Mouse (Mus musculus) splenic B cell, adult 2 months (primary cell): ENCODE measurements at regions not wholly inside any gene's neighbourhood (a gene's known extent, or its start where the extent isn't known, plus 50 kb on each side); places are given as distances from the start of the nearest gene placed in this dataset.
"Not testable (repeated sequence)": the region's sequence is repeated elsewhere in the genome, so short reads cannot be mapped to it uniquely, and the experiment has no call there.

Experiments used
- DNase-seq: peaks from one replicate; pipeline ENCODE4 v3.0.0-alpha.2; 2011; ENCODE audit warnings: low read depth, low spot score
- H3K27me3 ChIP-seq: 2 replicates; pipeline ENCODE4 v1.6.1; 2012; ENCODE audit warnings: mild to moderate bottlenecking, low read length, moderate library complexity, mixed read lengths; ENCODE audit not compliant: control insufficient read depth, poor library complexity, insufficient read depth, severe bottlenecking
- H3K36me3 ChIP-seq: 2 replicates; pipeline ENCODE4 v1.6.1; 2012; ENCODE audit warnings: mild to moderate bottlenecking, low read length, moderate library complexity, mixed read lengths; ENCODE audit not compliant: control insufficient read depth, poor library complexity, insufficient read depth, severe bottlenecking

DNA sequence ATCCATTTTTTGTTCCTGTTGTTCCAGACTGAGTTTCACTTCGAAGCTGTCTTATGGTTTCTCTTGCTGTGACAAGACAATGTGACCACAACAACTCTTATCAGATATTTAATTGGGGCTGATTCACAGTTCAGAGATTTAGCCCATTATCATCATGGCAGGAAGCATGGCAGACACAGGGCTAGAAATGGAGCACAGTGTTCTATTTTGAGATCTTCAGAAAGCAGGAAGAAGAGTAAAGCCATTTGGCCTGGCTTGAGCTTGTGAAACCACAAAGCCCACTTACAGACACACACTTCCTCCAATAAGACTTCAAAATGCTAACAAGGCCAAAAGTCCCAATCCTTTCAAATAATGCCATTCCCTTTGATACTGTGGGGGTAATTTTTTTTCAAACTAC lies 670.4 kb upstream of the Cdh12 start:
- DNase-seq, result no peak
- Histone ChIP-seq H3K36me3 (no peaks in the 10 kb centered on the region), H3K27me3 (no peaks in the 10 kb centered on the region)

DNA sequence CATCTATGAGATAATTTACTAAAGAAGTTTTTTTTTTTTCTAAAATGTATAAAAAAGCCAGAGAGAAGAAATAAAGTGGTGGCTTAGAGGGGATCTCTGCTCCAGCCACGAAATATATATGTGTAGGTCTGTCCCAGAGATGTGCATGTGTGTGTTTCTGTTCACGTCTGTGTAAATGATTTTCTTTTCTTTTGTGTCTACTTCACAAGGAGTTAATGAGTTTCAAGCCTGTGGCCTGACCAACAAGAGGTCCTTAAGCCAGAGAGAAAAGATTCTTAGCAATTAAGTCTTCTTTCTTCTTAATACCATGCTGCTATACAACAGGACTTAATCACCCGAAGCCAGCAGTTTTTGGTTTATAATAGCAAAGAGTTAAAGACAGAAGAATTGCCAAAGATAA lies 665.2 kb upstream of the Cdh12 start:
- Histone ChIP-seq H3K27me3 (no peaks in the 10 kb centered on the region), H3K36me3 (no peaks in the 10 kb centered on the region)
- DNase-seq, result no peak

DNA sequence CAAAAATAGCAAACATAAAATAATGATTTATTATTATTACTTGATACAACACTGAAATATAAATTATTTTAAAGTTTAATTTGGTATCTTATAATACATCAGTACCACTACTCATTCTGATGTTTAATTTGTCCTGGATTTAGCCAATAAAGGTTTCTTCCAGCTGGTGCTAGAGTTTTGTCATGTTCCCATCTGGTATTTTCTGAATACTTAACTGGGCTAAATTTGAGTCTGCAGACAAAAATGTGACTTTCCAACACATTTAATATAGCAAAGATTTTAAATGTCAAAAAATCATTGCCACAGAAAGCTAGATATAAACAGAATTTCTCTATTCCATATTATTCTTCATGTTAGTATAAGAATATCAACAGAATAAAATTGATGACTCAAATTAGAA lies 642.1 kb upstream of the Cdh12 start:
- H3K27me3 ChIP-seq, result no peaks in the 10 kb centered on the region
- H3K36me3 ChIP-seq, result no peaks in the 10 kb centered on the region
- DNase-seq, result no peak

DNA sequence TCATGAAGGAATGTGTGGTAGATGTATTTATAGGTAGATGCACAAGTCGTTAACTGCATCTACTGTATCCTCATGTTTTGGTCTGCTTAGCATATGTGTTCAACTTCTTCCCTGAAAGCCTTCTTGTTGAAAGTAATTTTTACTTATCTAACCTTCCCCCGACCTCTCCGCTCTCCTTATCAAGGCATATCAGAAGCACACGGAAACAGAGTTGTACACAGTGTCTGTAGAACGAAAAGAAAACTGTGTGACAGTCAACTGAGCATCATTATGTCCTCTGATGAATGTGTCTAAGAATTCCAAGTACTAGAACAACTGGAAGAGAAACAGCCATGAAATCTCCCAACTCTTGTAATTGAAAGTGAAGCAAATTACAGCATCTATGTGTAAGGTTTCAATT lies 635.4 kb upstream of the Cdh12 start:
- no peaks in the 10 kb centered on the region for H3K27me3 ChIP-seq
- no peak for DNase-seq
- no peaks in the 10 kb centered on the region for H3K36me3 ChIP-seq

DNA sequence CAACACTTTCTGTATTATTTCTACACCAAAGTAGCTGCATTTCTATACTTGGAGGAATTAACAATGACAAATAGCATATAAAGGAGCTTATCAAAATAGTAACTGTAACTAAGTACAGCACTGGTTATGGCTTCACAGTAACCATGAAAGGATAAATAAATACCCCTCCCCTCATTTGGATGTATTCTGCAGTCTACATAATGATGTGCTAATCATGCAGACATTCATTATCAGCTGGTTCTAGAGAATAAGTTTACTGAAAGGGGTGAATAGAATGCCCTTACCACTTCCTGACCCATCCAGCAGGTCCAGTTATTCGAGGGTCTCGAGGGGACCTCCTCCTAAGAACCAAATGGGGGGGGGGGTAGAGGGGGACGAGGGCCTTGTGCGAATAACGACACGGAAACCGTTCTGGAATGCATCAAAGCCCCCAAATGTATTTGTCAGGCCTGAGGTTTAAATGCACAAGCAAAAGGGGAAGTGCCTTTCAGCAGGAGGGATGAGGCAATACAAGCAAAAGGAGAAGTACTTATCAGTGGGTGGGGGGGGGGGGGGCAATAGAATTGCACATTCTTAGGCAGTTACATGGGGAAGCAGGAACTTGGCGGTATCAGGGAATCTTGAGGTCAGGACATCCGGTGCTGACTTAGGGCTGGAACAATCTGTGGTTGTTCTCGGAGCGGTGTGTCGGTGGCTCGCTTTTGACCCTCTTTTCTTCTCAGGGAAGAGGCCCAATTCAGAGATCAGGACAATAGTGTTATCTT lies 592.0 kb upstream of the Cdh12 start:
- H3K36me3 ChIP-seq, H3K27me3 ChIP-seq: not testable (repeated sequence)
- DNase-seq, result peak; percentile 52

DNA sequence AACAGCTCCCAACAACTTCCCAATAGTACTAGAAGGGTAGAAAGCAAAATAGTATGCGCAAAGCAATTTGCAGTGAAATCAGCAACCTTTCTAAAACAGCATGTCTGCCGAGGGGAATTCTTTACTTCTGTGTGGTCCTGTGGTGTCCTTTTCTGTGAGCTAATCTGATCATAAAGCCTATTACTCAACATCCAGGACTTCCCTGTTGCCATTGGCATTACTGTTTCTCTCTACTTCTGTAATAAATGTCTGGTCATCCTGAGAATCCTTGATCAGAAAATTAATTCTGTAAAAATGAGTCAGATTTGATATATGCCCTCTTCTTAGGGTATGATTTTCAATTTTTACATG lies 591.4 kb upstream of the Cdh12 start:
- no peaks in the 10 kb centered on the region for H3K36me3 ChIP-seq
- no peaks in the 10 kb centered on the region for H3K27me3 ChIP-seq
- DNase-seq, result no peak

DNA sequence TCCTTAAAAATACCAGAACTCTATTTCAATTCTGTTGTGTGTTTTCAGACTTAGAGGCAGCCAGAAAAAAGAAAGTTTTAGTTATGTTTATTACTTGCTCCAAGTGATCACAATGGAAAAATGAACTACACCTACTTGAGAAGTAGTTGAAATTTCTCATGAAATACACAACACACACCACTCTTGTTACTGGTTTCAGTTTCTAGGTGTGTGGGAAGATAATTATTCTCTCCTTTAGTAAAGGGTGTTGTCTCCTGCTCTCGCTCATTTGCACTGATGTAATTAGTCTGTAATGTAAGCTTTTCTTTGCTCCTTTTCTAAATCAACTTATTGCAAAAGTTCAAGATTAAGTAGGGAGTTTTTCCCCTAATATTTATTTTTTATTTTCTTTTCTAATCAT lies 590.4 kb upstream of the Cdh12 start:
- Histone ChIP-seq H3K27me3 (no peaks in the 10 kb centered on the region), H3K36me3 (no peaks in the 10 kb centered on the region)
- DNase-seq, result no peak

DNA sequence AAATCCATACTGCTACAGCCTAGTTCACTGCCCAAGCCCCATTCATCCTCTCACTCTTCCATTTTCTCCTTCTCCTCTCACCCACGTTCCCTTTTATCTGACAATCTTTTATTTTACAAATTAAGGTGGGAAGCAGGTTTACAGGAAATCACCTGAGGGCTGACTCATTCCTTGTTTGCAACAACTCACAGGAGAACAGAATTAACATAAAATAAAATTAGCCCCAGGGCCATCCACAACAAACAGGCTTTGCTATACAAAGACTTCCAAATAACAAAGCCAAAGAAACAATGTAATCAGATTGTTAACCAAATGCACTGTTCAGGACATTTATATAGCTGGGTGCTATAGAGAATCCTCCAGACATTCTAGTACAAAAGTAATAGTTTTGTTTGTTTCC lies 585.1 kb upstream of the Cdh12 start:
- Histone ChIP-seq H3K36me3 (no peaks in the 10 kb centered on the region), H3K27me3 (no peaks in the 10 kb centered on the region)
- no peak for DNase-seq

DNA sequence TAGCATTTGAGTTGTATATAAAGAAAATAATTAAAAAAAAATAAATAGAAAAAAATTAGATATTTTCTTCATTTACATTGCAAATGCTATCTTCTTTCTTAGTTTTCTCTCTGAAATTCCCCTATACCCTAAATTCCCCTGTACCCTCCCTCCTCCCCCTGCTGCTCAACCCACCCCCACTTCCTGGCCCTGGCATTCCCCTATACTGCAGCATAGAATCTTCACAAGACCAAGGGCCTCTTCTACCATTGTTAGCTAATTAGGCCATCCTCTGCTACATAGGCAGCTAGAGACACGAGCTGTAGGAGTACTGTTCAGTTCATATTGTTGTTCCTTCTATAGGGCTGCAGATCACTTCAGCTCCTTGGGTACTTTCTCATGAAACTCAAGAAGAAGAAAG lies 582.5 kb upstream of the Cdh12 start:
- no peak for DNase-seq
- no peaks in the 10 kb centered on the region for H3K27me3 ChIP-seq
- H3K36me3 ChIP-seq, result no peaks in the 10 kb centered on the region

DNA sequence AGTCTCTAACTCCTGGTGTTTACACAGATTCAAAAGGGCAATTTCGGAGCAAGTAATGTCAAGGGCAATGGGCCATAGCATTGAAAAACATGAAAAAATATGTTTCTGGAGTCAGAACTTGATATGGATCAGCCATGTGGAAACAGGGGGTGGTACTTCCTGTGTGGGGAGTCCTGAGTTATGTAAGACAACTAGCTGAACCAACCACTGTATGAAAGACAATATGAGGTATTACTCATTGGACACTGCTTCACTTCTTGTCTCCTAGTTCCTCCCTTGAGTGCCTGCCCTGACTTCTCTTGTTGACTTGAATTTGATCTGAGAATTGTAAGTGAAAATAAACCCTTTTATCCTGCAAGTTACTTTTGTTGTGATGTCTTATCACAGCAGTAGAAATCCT lies 580.0 kb upstream of the Cdh12 start:
- Histone ChIP-seq H3K36me3 (no peaks in the 10 kb centered on the region), H3K27me3 (no peaks in the 10 kb centered on the region)
- no peak for DNase-seq

DNA sequence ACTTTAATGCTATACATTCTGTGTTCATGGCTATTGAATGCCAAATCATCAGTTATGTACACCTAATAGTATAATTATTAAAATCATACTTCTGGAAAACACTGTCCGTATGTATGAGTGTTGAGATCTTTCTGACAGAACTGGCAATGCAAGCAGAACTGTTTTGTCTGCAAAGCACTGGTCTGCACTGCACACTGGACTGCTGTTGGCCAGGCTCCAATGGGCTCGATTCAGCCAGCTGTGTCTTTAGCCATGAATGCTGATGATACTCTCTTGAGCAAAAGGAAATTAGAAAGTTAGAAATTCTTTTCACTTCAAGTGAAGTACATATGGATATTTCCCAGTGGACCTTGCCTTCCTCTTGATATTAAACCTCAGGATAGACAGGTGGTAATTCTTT lies 576.5 kb upstream of the Cdh12 start:
- H3K36me3 ChIP-seq, result no peaks in the 10 kb centered on the region
- DNase-seq, result no peak

More for the DNA sequence above, 576.5 kb upstream of the Cdh12 start:
- H3K27me3 ChIP-seq, result no peaks in the 10 kb centered on the region
